Mouse (Mus musculus): ENCODE data around the gene Tbc1d15.
A peak's percentile ranks its signal among the peaks of the same experiment; 100 is the strongest.

The Tbc1d15 gene

GRCm38 (mm10) chr10:115245488-115245887, 5.8 kb downstream of the Tbc1d15 start:
- no peak for DNase-seq (ENCODE audit: extremely low read depth, low read depth)

GRCm38 (mm10) chr10:115241082-115241595, 10.1 kb downstream of the Tbc1d15 start:
- no peak for DNase-seq (ENCODE audit: extremely low read depth, low read depth)

GRCm38 (mm10) chr10:115237931-115238330, 13.3 kb downstream of the Tbc1d15 start:
- DNase-seq (ENCODE audit: extremely low read depth, low read depth): no peak

- DNase-seq (ENCODE audit: extremely low read depth, low read depth): peak; percentile 51
Observed at GRCm38 (mm10) chr10:115236733-115237132, 14.5 kb downstream of the Tbc1d15 start.

GRCm38 (mm10) chr10:115235501-115235900, 15.8 kb downstream of the Tbc1d15 start:
- DNase-seq (ENCODE audit: extremely low read depth, low read depth): no peak

GRCm38 (mm10) chr10:115233798-115234197, 17.5 kb downstream of the Tbc1d15 start:
- no peak for DNase-seq (ENCODE audit: extremely low read depth, low read depth)

- DNase-seq (ENCODE audit: extremely low read depth, low read depth): no peak
Observed at GRCm38 (mm10) chr10:115232513-115232912, 18.8 kb downstream of the Tbc1d15 start.

GRCm38 (mm10) chr10:115229023-115229422, 22.2 kb downstream of the Tbc1d15 start:
- no peak for DNase-seq (ENCODE audit: extremely low read depth, low read depth)

- no peak for DNase-seq (ENCODE audit: extremely low read depth, low read depth)
Observed at GRCm38 (mm10) chr10:115226586-115226985, 24.7 kb downstream of the Tbc1d15 start.

- DNase-seq (ENCODE audit: extremely low read depth, low read depth): no peak
Observed at GRCm38 (mm10) chr10:115223845-115224244, 27.4 kb downstream of the Tbc1d15 start.

- DNase-seq (ENCODE audit: extremely low read depth, low read depth): no peak
Observed at GRCm38 (mm10) chr10:115212916-115213580, 38.2 kb downstream of the Tbc1d15 start.

GRCm38 (mm10) chr10:115205825-115206224, 45.4 kb downstream of the Tbc1d15 start:
- DNase-seq (ENCODE audit: extremely low read depth, low read depth): no peak

- DNase-seq (ENCODE audit: extremely low read depth, low read depth): no peak
Observed at GRCm38 (mm10) chr10:115205284-115205683, 46.0 kb downstream of the Tbc1d15 start.

GRCm38 (mm10) chr10:115191214-115191613, 60.1 kb downstream of the Tbc1d15 start:
- no peak for DNase-seq (ENCODE audit: extremely low read depth, low read depth)

- no peak for DNase-seq (ENCODE audit: extremely low read depth, low read depth)
Observed at GRCm38 (mm10) chr10:115187390-115187789, 63.9 kb downstream of the Tbc1d15 start.

- DNase-seq (ENCODE audit: extremely low read depth, low read depth): peak; percentile 41
Observed at GRCm38 (mm10) chr10:115184697-115185096, 66.6 kb downstream of the Tbc1d15 start, which contains the start of gene Tph2. Gene Tph2, minus strand, starts transcription at chr10:115185022.

- DNase-seq (ENCODE audit: extremely low read depth, low read depth): no peak
Observed at GRCm38 (mm10) chr10:115181034-115181433, 70.2 kb downstream of the Tbc1d15 start.

- peak; percentile 26 for DNase-seq (ENCODE audit: extremely low read depth, low read depth)
Observed at GRCm38 (mm10) chr10:115178019-115178418, 73.2 kb downstream of the Tbc1d15 start.

GRCm38 (mm10) chr10:115175591-115175991, 75.7 kb downstream of the Tbc1d15 start:
- no peak for DNase-seq (ENCODE audit: extremely low read depth, low read depth)

- no peak for DNase-seq (ENCODE audit: extremely low read depth, low read depth)
Observed at GRCm38 (mm10) chr10:115173336-115173735, 77.9 kb downstream of the Tbc1d15 start.

GRCm38 (mm10) chr10:115171351-115171818, 79.9 kb downstream of the Tbc1d15 start:
- peak; percentile 95 for DNase-seq (ENCODE audit: extremely low read depth, low read depth)

GRCm38 (mm10) chr10:115170496-115171350, 80.5 kb downstream of the Tbc1d15 start:
- DNase-seq (ENCODE audit: extremely low read depth, low read depth): peak; percentile 56
